ENCODE assay signal across 7 mouse cellular contexts in genomic region chr14:79300641-79301350, GRCm38 (mm10). TPM values are rescaled to one million over a fixed set of nuclear protein-coding genes. Genes with fewer than 3 reads are reported as not detected.
DNase-seq lines count a peak whose midpoint lies in the region; ATAC-seq lines count a peak whose summit lies in the region.

No protein-coding gene starts in this region.

- peaks cover 8% of the 10 kb centered on the region; the same call in 1 of the 2 replicates for H3K27me3 ChIP-seq in forebrain, embryonic 12.5 days
- peaks cover 22% of the 10 kb centered on the region for H3K27me3 ChIP-seq in kidney, embryonic 15.5 days

- peak; percentile 30 for DNase-seq in ovary, postnatal 36 days (ENCODE audit: low spot score)
- DNase-seq in ovary, adult 18-20 months (ENCODE audit: low spot score): no peak
- DNase-seq in brain, adult 2 months (ENCODE audit: low read depth, low spot score): peak; percentile 77
- DNase-seq in lung, postnatal 14 days: peak; percentile 54
- DNase-seq in right cerebral cortex, adult 2 months (ENCODE audit: low spot score in 2 of 2): peak; percentile 68 to 71

- WGBS in forebrain, embryonic 12.5 days: under 1% methylated on average over 52 of the region's 52 CpGs
- under 1% methylated on average over 52 of the region's 52 CpGs for WGBS in kidney, embryonic 15.5 days

- H3K36me3 ChIP-seq in forebrain, embryonic 12.5 days (replicated peaks): no peaks in the 10 kb centered on the region
- no peaks in the 10 kb centered on the region for H3K36me3 ChIP-seq in kidney, embryonic 15.5 days

- H3K9ac ChIP-seq in forebrain, embryonic 12.5 days: peak overlapping the region; percentile 78
- H3K9ac ChIP-seq in kidney, embryonic 15.5 days: peak overlapping the region; percentile 54

- H3K4me3 ChIP-seq in forebrain, embryonic 12.5 days (replicated peaks): peak overlapping the region; percentile 63
- H3K4me3 ChIP-seq in kidney, embryonic 15.5 days (replicated peaks): peak overlapping the region; percentile 52

- peaks cover 34% of the 10 kb centered on the region for H3K4me1 ChIP-seq in forebrain, embryonic 12.5 days
- peaks cover 29% of the 10 kb centered on the region for H3K4me1 ChIP-seq in kidney, embryonic 15.5 days

- H3K4me2 ChIP-seq in forebrain, embryonic 12.5 days: peak overlapping the region; percentile 96
- H3K4me2 ChIP-seq in kidney, embryonic 15.5 days: peak overlapping the region; percentile 94

- peak; percentile 28 for ATAC-seq in forebrain, embryonic 12.5 days (ENCODE audit: low FRiP score)
- ATAC-seq in kidney, embryonic 15.5 days (replicated peaks; ENCODE audit: low FRiP score): peak; percentile 17

- peak overlapping the region; percentile 36; the same call in 1 of the 2 replicates for H3K27ac ChIP-seq in forebrain, embryonic 12.5 days
- H3K27ac ChIP-seq in kidney, embryonic 15.5 days: no peak overlapping the region

- H3K9me3 ChIP-seq in forebrain, embryonic 12.5 days: no peaks in the 10 kb centered on the region
- H3K9me3 ChIP-seq in kidney, embryonic 15.5 days (replicated peaks): no peaks in the 10 kb centered on the region

RNA-seq across cellular contexts. Expression of gene Rgcc, which starts 0.6 kb away (rescaled TPM):
- polyA plus RNA-seq in forebrain, embryonic 12.5 days (2016; fragmentation: Nextera tagmentation; extraction: Ambion mirVana): 70.2 and 86.8 TPM in 2 replicates
- polyA plus RNA-seq in kidney, embryonic 15.5 days (2015; fragmentation: Nextera tagmentation; extraction: Ambion mirVana): 28.7 and 29.7 TPM in 2 replicates

RNA-seq across cellular contexts. Expression of gene Zfp957, which starts 53.6 kb away (rescaled TPM):
- not detected in 2 replicates for polyA plus RNA-seq in forebrain, embryonic 12.5 days (2016; fragmentation: Nextera tagmentation; extraction: Ambion mirVana)
- polyA plus RNA-seq in kidney, embryonic 15.5 days (2015; fragmentation: Nextera tagmentation; extraction: Ambion mirVana): 0.14 TPM in 1 of 2 replicates, not detected in the other
